Mouse (Mus musculus) midbrain, embryonic 13.5 days (tissue): Measurements from ENCODE around the gene Wfdc3. TPM values are rescaled to one million over a fixed set of nuclear protein-coding genes. Genes with fewer than 3 reads are reported as not detected.
A peak's percentile ranks its signal among the peaks of the same experiment; 100 is the strongest.

Experiments used
- ATAC-seq: fragments of 200-750 bp; cut with Nextera tagmentation; 2 replicates; pipeline ENCODE4 v1.8.0; 2017; ENCODE audit warnings: mild to moderate bottlenecking, moderate TSS enrichment, moderate library complexity
- H3K27ac ChIP-seq: fragments of 300-500 bp; sonication (generic); 2 replicates; pipeline ENCODE4 v1.5.1; 2015; ENCODE audit warnings: inconsistent platforms, mild to moderate bottlenecking, moderate library complexity
- H3K27me3 ChIP-seq: fragments of 300-500 bp; sonication (generic); 2 replicates; pipeline ENCODE4 v1.6.1; 2015; ENCODE audit warnings: mild to moderate bottlenecking, inconsistent platforms
- H3K36me3 ChIP-seq: fragments of 300-500 bp; sonication (generic); 2 replicates; pipeline ENCODE4 v1.6.1; 2015; ENCODE audit warnings: mild to moderate bottlenecking, inconsistent platforms
- H3K4me1 ChIP-seq: fragments of 300-500 bp; sonication (generic); replicated peaks from 2 replicates; pipeline ENCODE4 v1.6.1; 2015; ENCODE audit warnings: inconsistent platforms
- H3K4me2 ChIP-seq: fragments of 300-500 bp; sonication (generic); replicated peaks from 2 replicates; pipeline ENCODE4 v1.6.1; 2015; ENCODE audit warnings: moderate library complexity, mild to moderate bottlenecking, inconsistent platforms
- H3K4me3 ChIP-seq: fragments of 300-500 bp; sonication (generic); replicated peaks from 2 replicates; pipeline ENCODE4 v1.5.1; 2015; ENCODE audit warnings: mild to moderate bottlenecking, inconsistent platforms
- H3K9ac ChIP-seq: fragments of 300-500 bp; sonication (generic); replicated peaks from 2 replicates; pipeline ENCODE4 v1.6.1; 2015; ENCODE audit warnings: mild to moderate bottlenecking, inconsistent platforms
- H3K9me3 ChIP-seq: fragments of 300-500 bp; sonication (generic); 2 replicates; pipeline ENCODE4 v1.6.1; 2016; ENCODE audit warnings: mild to moderate bottlenecking, inconsistent platforms
- WGBS: fragments of 180-500 bp; shearing (Covaris S2); methylation state at CpG from one replicate; pipeline ENCODE4 v1.1.7; 2015; 5-methylcytosine and 5-hydroxymethylcytosine counted together
- polyA plus RNA-seq: library from polyadenylated mRNA; unstranded; fragments of >200 nt; fragmentation: Nextera tagmentation; extraction: Ambion mirVana; gene quantifications from 2 replicates; pipeline ENCODE4 v1.2.1, GENCODE M21; 2015

Gene Wfdc3
- polyA plus RNA-seq, 1 experiment from 2014 or later: 1.3 TPM

DNA sequence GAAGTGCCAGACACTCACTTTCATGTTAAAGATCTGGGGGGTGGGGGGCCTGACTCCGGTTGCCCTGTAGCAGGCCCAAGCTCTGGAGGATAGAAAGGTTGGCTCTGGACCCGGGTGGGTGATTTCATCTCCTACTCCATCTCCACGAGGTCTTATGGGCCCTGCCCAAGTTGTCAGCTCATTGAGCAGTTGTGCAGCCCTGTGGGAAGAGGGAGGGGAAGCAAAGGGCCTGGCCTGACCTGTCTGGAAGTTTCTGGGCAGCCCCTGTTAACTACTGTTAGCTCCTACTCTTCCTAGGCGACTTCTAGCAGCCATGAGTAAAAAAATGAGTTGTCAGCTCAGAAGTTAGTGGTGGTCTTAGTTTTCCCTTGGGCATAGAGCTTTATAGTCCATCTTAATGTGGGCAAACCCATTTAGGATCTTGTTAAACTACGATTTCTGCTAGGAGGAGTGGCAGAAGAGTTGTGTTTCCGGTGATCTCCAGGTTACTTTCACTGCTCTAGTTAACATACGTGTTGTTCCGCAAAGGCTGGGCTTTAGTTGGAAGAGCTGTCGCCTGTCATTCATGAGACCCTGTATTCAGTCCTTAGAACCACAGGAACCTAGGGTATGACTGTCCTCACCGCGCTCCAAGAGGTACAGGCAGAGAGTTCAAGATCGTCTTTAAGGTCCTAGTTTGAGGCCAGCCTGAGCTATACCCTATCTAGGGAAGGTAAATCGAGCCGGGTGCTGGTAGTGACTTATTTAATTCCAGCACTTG, 27.7 kb upstream of the Wfdc3 start:
- H3K4me1 ChIP-seq: peaks cover 26% of the 10 kb centered on the region
- H3K27me3 ChIP-seq: no peaks in the 10 kb centered on the region
- WGBS: 80% methylated on average over 14 of the region's 14 CpGs
- no peak for ATAC-seq
- no peaks in the 10 kb centered on the region for H3K9me3 ChIP-seq
- H3K4me2 ChIP-seq: no peak overlapping the region
- peaks cover 9% of the 10 kb centered on the region; the same call in 1 of the 2 replicates for H3K36me3 ChIP-seq
- no peak overlapping the region for H3K4me3 ChIP-seq
- H3K27ac ChIP-seq: no peak overlapping the region
- H3K9ac ChIP-seq: no peak overlapping the region

DNA sequence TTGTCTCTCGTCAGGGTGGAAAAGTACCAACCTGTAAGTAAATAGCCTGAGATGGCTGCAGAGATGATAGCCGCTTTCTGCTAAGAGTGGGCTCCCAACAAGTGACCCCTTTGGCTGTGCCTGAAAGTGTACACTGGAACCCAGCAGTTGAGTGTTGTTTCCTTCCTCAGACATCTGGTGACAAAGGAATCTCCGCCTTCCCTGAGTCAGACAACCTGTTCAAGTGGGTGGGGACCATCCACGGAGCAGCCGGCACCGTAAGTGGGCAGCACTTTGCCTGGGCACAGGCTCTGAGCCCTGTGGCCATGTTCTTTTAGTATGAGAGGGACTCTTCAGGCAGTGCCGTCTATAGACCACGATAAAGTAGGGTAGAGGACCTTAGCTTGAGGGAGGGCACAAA, 25.4 kb upstream of the Wfdc3 start:
- Histone ChIP-seq H3K4me1 (peaks cover 26% of the 10 kb centered on the region), H3K9me3 (no peaks in the 10 kb centered on the region), H3K36me3 (peaks cover 31% of the 10 kb centered on the region), H3K27ac (no peak overlapping the region), H3K4me3 (peak overlapping the region; percentile 86), H3K9ac (peak overlapping the region; percentile 71), H3K4me2 (peak overlapping the region; percentile 97), H3K27me3 (no peaks in the 10 kb centered on the region)
- 85% methylated on average over 8 of the region's 8 CpGs for WGBS
- no peak for ATAC-seq

DNA sequence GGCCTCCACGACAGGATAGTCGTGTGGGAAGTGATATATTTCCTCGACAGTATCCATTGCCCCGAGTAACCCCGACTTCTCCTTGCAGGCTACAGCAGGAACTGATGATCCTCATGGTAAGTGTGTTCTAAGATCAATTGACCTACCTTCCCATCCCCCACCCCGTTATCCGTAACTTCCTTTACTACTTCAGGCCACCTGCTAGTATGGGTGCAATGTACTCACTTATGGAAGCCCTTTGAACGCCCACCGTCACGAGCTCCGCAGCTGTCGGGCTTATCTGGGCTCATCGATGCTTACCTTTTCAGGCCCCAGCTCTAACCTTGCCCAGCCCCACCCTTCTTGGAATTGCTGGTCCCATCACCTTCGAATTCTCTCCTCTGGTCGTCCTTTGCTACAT, 24.5 kb upstream of the Wfdc3 start:
- no peaks in the 10 kb centered on the region for H3K9me3 ChIP-seq
- H3K36me3 ChIP-seq: peaks cover 39% of the 10 kb centered on the region
- peak overlapping the region; percentile 97 for H3K4me2 ChIP-seq
- no peak for ATAC-seq
- 4% methylated on average over 15 of the region's 15 CpGs for WGBS
- peak overlapping the region; percentile 86 for H3K4me3 ChIP-seq
- H3K27me3 ChIP-seq: no peaks in the 10 kb centered on the region
- no peak overlapping the region for H3K27ac ChIP-seq
- H3K4me1 ChIP-seq: peaks cover 26% of the 10 kb centered on the region
- peak overlapping the region; percentile 71 for H3K9ac ChIP-seq

DNA sequence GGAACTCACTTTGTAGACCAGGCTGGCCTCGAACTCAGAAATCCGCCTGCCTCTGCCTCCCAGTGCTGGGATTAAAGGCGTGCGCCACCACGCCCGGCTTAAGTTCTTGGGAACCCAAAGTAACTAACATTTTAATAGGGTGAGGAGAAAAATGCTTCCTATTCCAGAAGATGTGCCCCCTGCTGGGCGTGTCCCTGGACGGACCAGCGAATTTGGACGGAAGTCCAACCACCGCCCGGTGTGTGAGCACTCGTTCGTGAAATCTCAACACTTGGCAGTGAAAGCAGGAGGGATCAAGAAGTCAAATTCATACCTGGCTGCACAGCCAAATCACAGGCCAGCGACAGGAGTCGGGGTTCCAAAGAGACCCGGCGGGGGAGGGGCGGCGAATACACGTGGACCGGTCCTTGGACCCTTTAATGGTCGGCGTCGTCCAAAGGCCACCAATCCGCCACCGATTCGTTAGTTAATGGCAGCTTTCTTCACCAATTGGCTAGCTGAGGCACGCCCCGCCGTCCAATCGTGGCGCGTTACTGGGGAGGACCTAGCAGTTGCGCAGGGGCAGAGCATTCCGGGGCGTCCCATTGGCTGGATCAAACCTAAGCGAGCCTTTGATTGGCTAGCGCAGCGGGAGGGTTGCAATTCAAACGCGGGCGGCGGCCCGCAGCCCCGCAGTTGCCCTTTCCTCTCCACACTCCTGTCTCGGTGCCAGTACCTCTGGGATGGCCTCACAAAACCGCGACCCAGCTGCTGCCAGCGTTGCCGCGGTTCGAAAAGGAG, 23.7 kb upstream of the Wfdc3 start, which contains the start of gene Ube2c:
Ube2c (plus strand) TSS at position 641 of the 780 bp plus-strand sequence.
- H3K27me3 ChIP-seq: no peaks in the 10 kb centered on the region
- peaks cover 46% of the 10 kb centered on the region for H3K36me3 ChIP-seq
- H3K9me3 ChIP-seq: no peaks in the 10 kb centered on the region
- H3K4me1 ChIP-seq: peaks cover 26% of the 10 kb centered on the region
- peak; percentile 100 for ATAC-seq
- 2% methylated on average over 53 of the region's 53 CpGs for WGBS
- peak within 1 kb of the TSS; percentile 71 for H3K9ac ChIP-seq
- no peak within 1 kb of the TSS for H3K27ac ChIP-seq
- peak within 1 kb of the TSS; percentile 86 for H3K4me3 ChIP-seq
- peak within 1 kb of the TSS; percentile 97 for H3K4me2 ChIP-seq

DNA sequence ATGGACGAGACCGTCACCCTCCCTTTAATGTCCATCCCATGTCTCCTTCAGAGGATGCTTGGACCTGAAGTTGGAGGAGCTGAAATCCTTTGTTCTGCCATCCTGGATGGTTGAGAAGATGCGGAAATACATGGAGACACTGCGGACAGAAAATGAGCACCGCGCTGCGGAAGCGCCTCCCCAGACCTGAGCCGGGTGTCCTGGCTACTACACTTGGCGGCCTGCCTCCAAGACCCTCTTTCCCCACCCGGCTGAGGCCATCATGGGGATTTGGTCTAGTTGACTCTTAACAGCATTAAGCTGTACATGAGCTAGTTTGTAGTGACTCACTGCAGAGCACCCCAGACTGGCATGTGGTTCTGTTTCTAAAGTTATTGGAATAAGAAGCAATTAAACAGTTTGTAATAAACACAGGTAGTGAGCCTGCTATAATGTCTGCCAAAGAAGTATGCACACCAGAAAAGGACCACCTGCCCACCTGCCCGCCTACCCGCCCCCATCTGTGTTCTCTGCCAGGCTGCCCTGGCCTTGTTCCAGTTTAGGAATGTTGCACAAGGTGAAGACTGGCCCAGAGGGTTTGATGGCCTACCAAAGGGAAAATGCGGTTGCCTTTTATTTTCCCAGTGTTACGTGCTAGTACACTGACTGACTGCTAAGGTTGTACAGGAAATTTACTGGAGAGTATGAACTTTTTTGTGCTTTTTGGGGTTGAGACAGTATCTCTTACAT, 22.2 kb upstream of the Wfdc3 start:
- WGBS: 96% methylated on average over 15 of the region's 15 CpGs
- Histone ChIP-seq H3K4me2 (no peak overlapping the region), H3K27me3 (no peaks in the 10 kb centered on the region), H3K36me3 (peaks cover 53% of the 10 kb centered on the region), H3K4me3 (no peak overlapping the region), H3K4me1 (peaks cover 26% of the 10 kb centered on the region), H3K9me3 (no peaks in the 10 kb centered on the region), H3K27ac (no peak overlapping the region), H3K9ac (no peak overlapping the region)
- no peak for ATAC-seq

DNA sequence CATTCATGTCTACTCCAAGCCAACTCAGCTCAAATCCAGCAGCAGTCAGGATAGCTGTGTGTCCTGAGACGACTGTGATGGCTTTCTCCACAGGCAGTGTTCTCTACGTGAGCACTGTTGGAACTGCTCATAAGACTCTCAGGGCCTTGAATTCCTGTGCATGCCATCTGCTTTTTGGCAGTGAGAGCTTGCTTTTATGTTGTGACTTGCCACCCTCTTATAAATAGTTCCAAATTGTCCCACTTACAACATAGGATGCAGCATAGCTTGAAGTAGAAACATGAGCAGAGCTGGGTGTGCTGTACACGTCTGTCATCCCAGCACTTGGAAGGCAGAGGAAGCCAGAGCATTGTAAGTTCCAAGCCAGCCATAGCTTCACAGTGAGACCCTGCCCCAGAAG, 20.1 kb upstream of the Wfdc3 start:
- peaks cover 11% of the 10 kb centered on the region for H3K4me1 ChIP-seq
- H3K27ac ChIP-seq: no peak overlapping the region
- H3K27me3 ChIP-seq: no peaks in the 10 kb centered on the region
- WGBS: 90% methylated on average over 3 of the region's 3 CpGs
- no peak overlapping the region for H3K4me3 ChIP-seq
- no peak overlapping the region for H3K4me2 ChIP-seq
- no peak overlapping the region for H3K9ac ChIP-seq
- peaks cover 68% of the 10 kb centered on the region for H3K36me3 ChIP-seq
- ATAC-seq: no peak
- no peaks in the 10 kb centered on the region for H3K9me3 ChIP-seq

DNA sequence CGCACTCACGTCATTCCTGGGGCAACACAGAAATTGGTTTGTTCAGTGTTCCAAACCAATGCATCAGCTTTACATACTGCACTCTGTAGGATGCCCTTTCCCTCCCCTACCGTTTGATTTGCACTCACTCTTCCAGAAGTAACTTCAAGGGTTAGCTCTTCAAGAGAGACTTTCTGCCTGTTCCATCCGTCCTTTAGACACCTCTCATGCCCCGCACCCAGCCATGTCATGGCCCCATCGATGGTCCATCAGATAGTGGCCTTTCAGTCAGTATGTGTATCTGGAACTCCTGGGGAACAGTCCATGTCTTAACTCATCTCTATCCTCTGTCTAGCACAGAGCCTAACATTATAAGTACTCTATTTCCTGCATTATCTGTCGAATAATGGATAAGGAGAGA, 16.9 kb upstream of the Wfdc3 start:
- H3K36me3 ChIP-seq: peaks cover 91% of the 10 kb centered on the region
- H3K9ac ChIP-seq: no peak overlapping the region
- no peak overlapping the region for H3K27ac ChIP-seq
- H3K4me3 ChIP-seq: no peak overlapping the region
- H3K4me1 ChIP-seq: no peaks in the 10 kb centered on the region
- 87% methylated on average over 7 of the region's 7 CpGs for WGBS
- no peaks in the 10 kb centered on the region for H3K27me3 ChIP-seq
- ATAC-seq: no peak
- H3K4me2 ChIP-seq: no peak overlapping the region
- H3K9me3 ChIP-seq: no peaks in the 10 kb centered on the region

DNA sequence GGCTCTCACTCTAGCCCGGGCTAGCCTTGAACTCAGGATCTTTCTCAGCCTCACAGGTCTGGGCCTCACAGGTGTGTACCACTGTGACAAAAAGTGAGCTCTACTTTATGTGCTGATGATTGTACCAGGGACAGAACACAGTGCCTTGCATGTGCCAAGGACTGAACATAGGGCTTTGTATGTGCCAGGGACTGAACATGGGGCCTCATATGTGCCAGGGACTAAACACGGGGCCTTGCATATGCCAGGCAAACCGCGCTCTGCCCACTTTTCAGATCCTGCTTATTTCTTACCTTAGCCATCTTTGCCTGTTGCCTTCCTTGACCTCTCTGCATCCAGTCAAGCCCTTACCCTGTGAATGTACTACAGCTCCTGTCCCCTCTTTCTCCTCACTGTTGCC, 16.2 kb upstream of the Wfdc3 start:
- no peak overlapping the region for H3K27ac ChIP-seq
- no peak overlapping the region for H3K9ac ChIP-seq
- WGBS: 98% methylated on average over 4 of the region's 4 CpGs
- no peaks in the 10 kb centered on the region for H3K4me1 ChIP-seq
- no peak overlapping the region for H3K4me2 ChIP-seq
- ATAC-seq: no peak
- no peaks in the 10 kb centered on the region for H3K9me3 ChIP-seq
- H3K36me3 ChIP-seq: peaks cover 91% of the 10 kb centered on the region
- no peaks in the 10 kb centered on the region for H3K27me3 ChIP-seq
- H3K4me3 ChIP-seq: no peak overlapping the region

DNA sequence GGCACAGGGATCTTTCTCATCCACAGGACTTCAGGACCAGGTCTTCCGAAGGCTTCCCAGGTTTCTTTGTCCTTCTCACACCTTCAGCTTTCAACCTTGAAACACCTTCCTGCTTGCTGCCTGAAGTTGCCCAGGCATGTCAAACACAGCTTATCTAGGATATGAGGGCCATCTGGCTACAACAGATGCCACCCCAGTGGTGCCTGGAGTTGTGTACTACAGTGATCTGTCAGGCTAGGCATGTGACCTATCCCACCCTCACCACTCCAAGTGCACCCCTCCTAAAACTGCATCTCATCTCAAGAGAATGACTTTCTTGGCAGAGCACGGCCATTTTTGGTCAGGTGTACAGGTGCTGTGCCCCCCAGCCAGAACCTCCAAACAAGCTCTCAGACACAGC, 15.8 kb upstream of the Wfdc3 start:
- H3K4me1 ChIP-seq: no peaks in the 10 kb centered on the region
- no peaks in the 10 kb centered on the region for H3K9me3 ChIP-seq
- H3K9ac ChIP-seq: no peak overlapping the region
- WGBS: 100% methylated on average over 2 of the region's 2 CpGs
- H3K4me3 ChIP-seq: no peak overlapping the region
- ATAC-seq: no peak
- no peak overlapping the region for H3K27ac ChIP-seq
- H3K27me3 ChIP-seq: no peaks in the 10 kb centered on the region
- H3K4me2 ChIP-seq: no peak overlapping the region
- H3K36me3 ChIP-seq: peaks cover 91% of the 10 kb centered on the region

DNA sequence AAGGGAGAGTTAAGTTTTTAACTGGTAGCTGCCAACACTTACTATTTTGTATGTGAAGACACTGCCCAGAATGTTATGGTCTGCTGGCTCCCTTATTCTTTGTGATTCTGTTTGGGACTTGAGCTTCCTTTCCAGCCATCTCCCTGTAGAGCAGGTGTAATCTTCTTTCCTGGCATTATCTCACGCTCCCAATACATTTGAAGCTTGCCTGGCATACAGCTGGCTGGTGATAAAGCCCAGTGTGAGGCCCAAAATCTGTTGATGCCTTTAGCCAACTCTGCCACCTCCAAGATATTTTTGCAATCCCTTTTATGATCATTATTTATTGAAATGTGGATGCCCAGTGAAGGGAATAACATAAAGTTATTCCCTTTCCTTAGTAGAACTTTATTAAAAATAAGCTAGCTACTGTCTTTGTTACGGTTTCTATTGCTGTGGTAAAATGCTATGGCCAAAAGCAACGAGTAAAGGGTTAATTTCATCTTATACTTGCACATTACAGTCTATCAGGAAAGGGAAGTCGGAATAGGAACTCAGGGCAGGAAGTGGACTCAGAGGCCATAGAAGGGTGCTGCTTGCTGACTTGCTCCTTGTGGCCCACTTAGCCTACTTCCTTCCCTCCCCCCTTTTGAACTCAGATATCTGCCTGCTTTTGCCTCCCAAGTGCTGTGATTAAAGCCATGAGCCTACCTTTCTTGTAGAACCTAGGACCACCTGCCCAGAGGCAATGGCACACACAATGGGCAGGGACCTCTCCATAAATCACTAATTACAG, 14.5 kb upstream of the Wfdc3 start:
- 92% methylated on average over 4 of the region's 4 CpGs for WGBS
- ATAC-seq: no peak
- Histone ChIP-seq H3K9ac (no peak overlapping the region), H3K9me3 (no peaks in the 10 kb centered on the region), H3K4me3 (no peak overlapping the region), H3K4me1 (no peaks in the 10 kb centered on the region), H3K4me2 (no peak overlapping the region), H3K36me3 (peaks cover 91% of the 10 kb centered on the region), H3K27ac (no peak overlapping the region), H3K27me3 (no peaks in the 10 kb centered on the region)

DNA sequence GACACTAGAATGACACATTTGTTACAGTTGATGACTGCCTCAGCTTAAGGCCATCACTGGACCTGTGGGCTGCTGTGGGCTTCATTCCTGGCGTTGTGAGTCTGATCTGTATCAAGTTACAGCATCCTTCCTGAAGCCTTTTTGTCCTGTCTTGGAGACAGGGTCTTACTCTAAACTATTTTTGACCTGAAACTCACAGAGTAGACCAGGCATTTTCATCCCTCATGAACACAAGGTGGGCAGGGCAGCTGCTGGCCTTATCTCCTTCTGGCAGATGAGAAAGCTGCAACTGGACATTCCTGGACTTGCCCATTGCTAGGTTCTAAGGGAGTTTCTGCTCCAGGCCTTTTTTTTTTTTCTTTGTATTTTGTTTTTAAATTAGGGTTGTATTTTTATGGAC, 13.0 kb upstream of the Wfdc3 start:
- Histone ChIP-seq H3K4me3 (no peak overlapping the region), H3K9ac (no peak overlapping the region), H3K27me3 (no peaks in the 10 kb centered on the region), H3K27ac (no peak overlapping the region), H3K9me3 (no peaks in the 10 kb centered on the region), H3K4me1 (no peaks in the 10 kb centered on the region), H3K4me2 (no peak overlapping the region), H3K36me3 (peaks cover 99% of the 10 kb centered on the region)
- no peak for ATAC-seq
- WGBS: 70% methylated on average over 1 of the region's 1 CpGs
